In the genomic region with DNA sequence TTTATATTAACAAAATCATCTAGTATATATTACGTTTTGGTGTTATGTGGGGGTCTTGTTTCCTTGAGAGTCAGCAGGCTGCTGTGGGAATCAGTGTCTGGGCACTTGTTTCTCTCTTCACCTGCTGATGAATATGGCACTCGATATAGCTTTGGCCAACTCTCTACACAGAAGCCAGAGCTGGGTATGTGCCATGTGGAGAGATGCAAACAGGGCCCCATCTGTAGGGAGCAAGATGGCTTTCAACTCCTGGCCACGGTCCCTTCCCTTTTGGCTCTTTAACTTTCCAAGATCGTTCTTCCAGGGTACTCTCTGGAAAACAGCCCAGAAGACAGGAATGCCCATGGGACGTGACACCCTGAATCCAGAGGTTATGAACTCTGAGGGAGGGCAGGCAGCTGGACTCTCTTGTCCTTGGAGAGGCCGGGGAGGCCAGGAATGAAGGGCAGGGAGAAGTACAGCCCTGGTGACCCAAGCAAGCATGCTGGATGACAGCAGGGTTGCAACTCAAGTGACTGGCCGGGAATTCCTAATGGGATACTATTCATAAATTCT, we compare ENCODE assay signal across 20 mouse cellular contexts.
DNase-seq lines count a peak whose midpoint lies in the region; ATAC-seq lines count a peak whose summit lies in the region.
"Had no signal": no experiment of that assay in that cellular context is flagged by ENCODE, and none has a peak within 500 bp of the region (broad histone marks: within the 10 kb centered on the region; RNA-seq: fewer than 3 reads in every experiment).

No protein-coding gene starts in this region.

- no peak overlapping the region for H3K4me2 ChIP-seq in heart, embryonic 11.5 days
- H3K4me2 ChIP-seq: embryonic facial prominence, embryonic 15.5 days; heart, embryonic 12.5 days; hindbrain, embryonic 14.5 days; intestine, embryonic 15.5 days; liver, embryonic 13.5 days; lung, embryonic 14.5 days; stomach, embryonic 15.5 days had no signal

- H3K36me3 ChIP-seq in heart, embryonic 11.5 days (ENCODE audit: control insufficient read depth, insufficient read depth, low read length): no peaks in the 10 kb centered on the region; the same call in 1 of the 2 replicates
- H3K36me3 ChIP-seq: embryonic facial prominence, embryonic 15.5 days; heart, embryonic 12.5 days; intestine, embryonic 15.5 days; liver, embryonic 13.5 days; stomach, embryonic 15.5 days had no signal

- peak; percentile 20 for DNase-seq in heart, adult 8-10 months (ENCODE audit: low spot score)
- DNase-seq in left cerebral cortex, postnatal 4 days: peak; percentile 56
- DNase-seq in left cerebral cortex, postnatal 36 days (ENCODE audit: low spot score in 2 of 2): no peak
- DNase-seq in cerebellum, postnatal 25 days: peak; percentile 37 to 67
- DNase-seq in B cell, adult 2 months: no peak
- DNase-seq in layer of hippocampus, adult 11-12 months (ENCODE audit: low spot score): no peak
- DNase-seq: forebrain, postnatal 0 days; heart, postnatal 14 days; liver, embryonic 13.5 days; right cerebral cortex, postnatal 14 days; thymus, adult 18-20 months; thymus, postnatal 4 days had no signal

- 80% methylated on average over 7 of the region's 7 CpGs for WGBS in heart, embryonic 11.5 days (ENCODE audit: insufficient replicate concordance)

- ATAC-seq in heart, embryonic 11.5 days (replicated peaks; ENCODE audit: insufficient number of reproducible peaks, low FRiP score, low TSS enrichment): no peak
- ATAC-seq: forebrain, postnatal 0 days; intestine, embryonic 15.5 days had no signal

- no peaks in the 10 kb centered on the region for H3K9me3 ChIP-seq in heart, embryonic 11.5 days (replicated peaks; ENCODE audit: control insufficient read depth, low read length)
- H3K9me3 ChIP-seq: embryonic facial prominence, embryonic 15.5 days; intestine, embryonic 15.5 days; stomach, embryonic 15.5 days had no signal

- H3K9ac ChIP-seq in heart, embryonic 11.5 days (ENCODE audit: low read depth, low read length): no peak overlapping the region
- H3K9ac ChIP-seq: embryonic facial prominence, embryonic 15.5 days; forebrain, postnatal 0 days; heart, embryonic 12.5 days; hindbrain, embryonic 14.5 days; intestine, embryonic 15.5 days; limb, embryonic 13.5 days; liver, embryonic 13.5 days; lung, embryonic 14.5 days; stomach, embryonic 15.5 days had no signal

- no peak overlapping the region for H3K4me3 ChIP-seq in heart, embryonic 11.5 days (ENCODE audit: low read depth, low read length)
- H3K4me3 ChIP-seq: embryonic facial prominence, embryonic 15.5 days; heart, embryonic 12.5 days; intestine, embryonic 15.5 days; limb, embryonic 13.5 days; liver, embryonic 13.5 days; stomach, embryonic 15.5 days had no signal

- intact Hi-C loops in left cerebral cortex, postnatal 4 days (cut with DNase I): no loop called here
- intact Hi-C loops in left cerebral cortex, postnatal 36 days (cut with DNase I): no loop called here

- H3K27ac ChIP-seq in heart, embryonic 11.5 days (ENCODE audit: low read depth, low read length): no peak overlapping the region
- H3K27ac ChIP-seq: embryonic facial prominence, embryonic 15.5 days; hindbrain, embryonic 14.5 days; intestine, embryonic 15.5 days; limb, embryonic 13.5 days; liver, embryonic 13.5 days; stomach, embryonic 15.5 days had no signal

- H3K27me3 ChIP-seq in heart, embryonic 11.5 days (ENCODE audit: control insufficient read depth, insufficient read depth, low read length): no peaks in the 10 kb centered on the region
- H3K27me3 ChIP-seq: embryonic facial prominence, embryonic 15.5 days; heart, embryonic 12.5 days; intestine, embryonic 15.5 days; limb, embryonic 13.5 days; liver, embryonic 13.5 days; stomach, embryonic 15.5 days had no signal

- H3K4me1 ChIP-seq in heart, embryonic 11.5 days (ENCODE audit: control insufficient read depth, insufficient read depth, low read length): no peaks in the 10 kb centered on the region
- H3K4me1 ChIP-seq: embryonic facial prominence, embryonic 15.5 days; intestine, embryonic 15.5 days; liver, embryonic 13.5 days; stomach, embryonic 15.5 days had no signal

Comparison
In these comparisons a context has a peak if more than half of its experiments do, and no peak if none do; other contexts are left out.
1. DNase-seq: peak in heart, adult 8-10 months (single experiment), left cerebral cortex, postnatal 4 days (single experiment) and cerebellum, postnatal 25 days (2 of 2); none in left cerebral cortex, postnatal 36 days (0 of 2), B cell, adult 2 months (0 of 2) and layer of hippocampus, adult 11-12 months (single experiment).